Mouse (Mus musculus) bone marrow macrophage, adult 2 months (primary cell): ENCODE data around the gene Pbx1.

Experiments
- CTCF ChIP-seq: IDR thresholded peaks from 2 replicates; pipeline ENCODE4 v1.5.1; 2012; ENCODE audit warnings: low read depth, mild to moderate bottlenecking, low read length, moderate library complexity
- POLR2A ChIP-seq: IDR thresholded peaks from 2 replicates; pipeline ENCODE4 v1.6.1; 2012; ENCODE audit warnings: mild to moderate bottlenecking, low read depth, low read length, borderline replicate concordance

DNA sequence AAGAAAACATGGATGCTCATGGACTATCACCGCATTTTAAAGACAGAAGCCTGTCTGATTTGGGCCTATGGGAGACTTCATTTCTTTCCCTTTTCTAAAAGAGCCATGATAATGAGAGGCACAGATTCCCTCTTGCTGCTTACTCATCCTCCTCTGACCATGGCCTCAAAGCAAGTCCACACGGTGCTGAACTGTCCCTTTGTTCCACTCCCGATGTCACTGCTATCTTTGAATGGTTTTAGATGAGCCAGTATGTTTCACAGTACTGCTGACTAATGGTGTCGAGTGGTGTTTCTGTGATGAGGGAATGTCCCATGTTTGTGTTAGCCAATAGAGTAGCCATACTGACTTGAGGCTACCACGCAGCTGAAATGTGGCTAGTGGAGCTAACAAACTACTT, 233.8 kb downstream of the Pbx1 start:
- TF ChIP-seq CTCF (no peak), POLR2A (no peak)
